Mouse (Mus musculus): ENCODE results near the gene Mpp3. TPM values are rescaled to one million over a fixed set of nuclear protein-coding genes. Genes with fewer than 3 reads are reported as not detected.

Mpp3 gene
- total and polyA plus RNA-seq, 3 experiments, result 7.8 to 13.5 (median 12.1) TPM

GRCm38 (mm10) chr11:101974923-101975322, 53.3 kb downstream of the Mpp3 start:
- DNase-seq, result no peak

GRCm38 (mm10) chr11:101974181-101974580, 54.1 kb downstream of the Mpp3 start:
- DNase-seq, result no peak

- DNase-seq, result no peak
Observed at GRCm38 (mm10) chr11:101973496-101973895, 54.8 kb downstream of the Mpp3 start.

- no peak for DNase-seq
Observed at GRCm38 (mm10) chr11:101972651-101973050, 55.6 kb downstream of the Mpp3 start.

- DNase-seq, result no peak
Observed at GRCm38 (mm10) chr11:101972097-101972496, 56.2 kb downstream of the Mpp3 start.

- no peak for DNase-seq
Observed at GRCm38 (mm10) chr11:101971410-101971809, 56.9 kb downstream of the Mpp3 start.

GRCm38 (mm10) chr11:101969835-101970234, 58.4 kb downstream of the Mpp3 start:
- DNase-seq, result no peak

- peak; percentile 72 for DNase-seq
Observed at GRCm38 (mm10) chr11:101968791-101969190, 59.5 kb downstream of the Mpp3 start.

GRCm38 (mm10) chr11:101968311-101968710, 60.0 kb downstream of the Mpp3 start:
- DNase-seq, result no peak

GRCm38 (mm10) chr11:101966965-101967614, 61.2 kb downstream of the Mpp3 start, which contains the start of gene Sost:
Gene Sost (minus strand): TSS chr11:101967015.
- no peak for DNase-seq

GRCm38 (mm10) chr11:101965553-101965952, 62.7 kb downstream of the Mpp3 start:
- DNase-seq, result no peak

GRCm38 (mm10) chr11:101964647-101965046, 63.6 kb downstream of the Mpp3 start:
- no peak for DNase-seq

- DNase-seq, result peak; percentile 65
Observed at GRCm38 (mm10) chr11:101963473-101964291, 64.6 kb downstream of the Mpp3 start.

- no peak for DNase-seq
Observed at GRCm38 (mm10) chr11:101963043-101963442, 65.2 kb downstream of the Mpp3 start.

GRCm38 (mm10) chr11:101957476-101957875, 70.8 kb downstream of the Mpp3 start:
- DNase-seq, result no peak

GRCm38 (mm10) chr11:101953441-101953840, 74.8 kb downstream of the Mpp3 start:
- DNase-seq, result no peak

GRCm38 (mm10) chr11:101952541-101953341, 75.5 kb downstream of the Mpp3 start:
- DNase-seq, result peak; percentile 58

- no peak for DNase-seq
Observed at GRCm38 (mm10) chr11:101950021-101950420, 78.2 kb downstream of the Mpp3 start.

Data from adrenal gland, adult 2 months (tissue).